In genomic region chr5:141985003-141985402, GRCm38 (mm10) we compare ENCODE assay signal across 9 mouse cellular contexts.
DNase-seq lines count a peak whose midpoint lies in the region; ATAC-seq and TF ChIP-seq lines count a peak whose summit lies in the region.
"Had no signal": no experiment of that assay in that cellular context is flagged by ENCODE, and none has a peak within 500 bp of the region (broad histone marks: within the 10 kb centered on the region; RNA-seq: fewer than 3 reads in every experiment).

No protein-coding gene starts in this region.

- no peak for TF ChIP-seq EP300 in liver, postnatal 0 days (IDR thresholded peaks at IDR 0.05; ENCODE audit: low read depth)

- no peak overlapping the region for H3K4me3 ChIP-seq in intestine, postnatal 0 days (ENCODE audit: low read depth, low read length)
- H3K4me3 ChIP-seq in intestine, embryonic 16.5 days (ENCODE audit: low read length): no peak overlapping the region
- H3K4me3 ChIP-seq in embryonic facial prominence, embryonic 11.5 days (ENCODE audit: low read depth, low read length): no peak overlapping the region
- no peak overlapping the region for H3K4me3 ChIP-seq in liver, postnatal 0 days (ENCODE audit: low read depth, low read length)
- H3K4me3 ChIP-seq: neural tube, embryonic 12.5 days had no signal

- ATAC-seq in intestine, postnatal 0 days: no peak
- ATAC-seq in intestine, embryonic 16.5 days: no peak
- peak; percentile 67; the same call in 1 of the 2 replicates for ATAC-seq in embryonic facial prominence, embryonic 11.5 days (replicated peaks; ENCODE audit: insufficient number of reproducible peaks, low FRiP score, low TSS enrichment, low read depth)
- no peak for ATAC-seq in liver, postnatal 0 days

- no peak overlapping the region for H3K27ac ChIP-seq in intestine, postnatal 0 days (ENCODE audit: low read depth, low read length)
- H3K27ac ChIP-seq in intestine, embryonic 16.5 days (ENCODE audit: low read length): no peak overlapping the region
- H3K27ac ChIP-seq in embryonic facial prominence, embryonic 11.5 days (replicated peaks; ENCODE audit: low read depth, low read length): no peak overlapping the region
- H3K27ac ChIP-seq in liver, postnatal 0 days (ENCODE audit: low read depth): no peak overlapping the region
- H3K27ac ChIP-seq: neural tube, embryonic 12.5 days had no signal

- peak; percentile 57 for DNase-seq in adrenal gland, adult 8-10 months
- peak; percentile 89 for DNase-seq in embryonic facial prominence, embryonic 11.5 days (ENCODE audit: low spot score)
- DNase-seq in hindlimb bud, embryonic 11.5 days (ENCODE audit: extremely low spot score, low read depth, low spot score): peak; percentile 62
- peak; percentile 79 for DNase-seq in liver, postnatal 0 days
- peak; percentile 28 for DNase-seq in retina, postnatal 7 days (ENCODE audit: low read depth, low spot score)
- DNase-seq in urinary bladder, postnatal 10 days (ENCODE audit: low spot score): peak; percentile 49

- no peak overlapping the region for H3K9ac ChIP-seq in intestine, postnatal 0 days (ENCODE audit: low read depth, low read length)
- H3K9ac ChIP-seq in intestine, embryonic 16.5 days (ENCODE audit: low read depth, low read length): no peak overlapping the region
- no peak overlapping the region for H3K9ac ChIP-seq in embryonic facial prominence, embryonic 11.5 days (replicated peaks; ENCODE audit: low read length)
- H3K9ac ChIP-seq in liver, postnatal 0 days (replicated peaks): no peak overlapping the region
- H3K9ac ChIP-seq: neural tube, embryonic 12.5 days had no signal

- no peaks in the 10 kb centered on the region for H3K27me3 ChIP-seq in intestine, postnatal 0 days (replicated peaks; ENCODE audit: control insufficient read depth, insufficient read depth, low read length)
- H3K27me3 ChIP-seq in intestine, embryonic 16.5 days (replicated peaks; ENCODE audit: control insufficient read depth, insufficient read depth, low read length): no peaks in the 10 kb centered on the region
- no peaks in the 10 kb centered on the region for H3K27me3 ChIP-seq in embryonic facial prominence, embryonic 11.5 days (ENCODE audit: control insufficient read depth, insufficient read depth, low read length)
- H3K27me3 ChIP-seq in liver, postnatal 0 days (ENCODE audit: insufficient read depth, low read length): no peaks in the 10 kb centered on the region

- H3K4me1 ChIP-seq in intestine, postnatal 0 days (replicated peaks; ENCODE audit: control insufficient read depth, insufficient read depth, low read length): no peaks in the 10 kb centered on the region
- H3K4me1 ChIP-seq in intestine, embryonic 16.5 days (ENCODE audit: control insufficient read depth, insufficient read depth, low read length): no peaks in the 10 kb centered on the region
- H3K4me1 ChIP-seq in embryonic facial prominence, embryonic 11.5 days (ENCODE audit: control insufficient read depth, insufficient read depth, low read length): no peaks in the 10 kb centered on the region
- no peaks in the 10 kb centered on the region for H3K4me1 ChIP-seq in liver, postnatal 0 days (ENCODE audit: insufficient read depth)
- H3K4me1 ChIP-seq: neural tube, embryonic 12.5 days had no signal

- 10% methylated on average over 8 of the region's 8 CpGs for WGBS in intestine, postnatal 0 days
- 12% methylated on average over 8 of the region's 8 CpGs for WGBS in intestine, embryonic 16.5 days
- WGBS in embryonic facial prominence, embryonic 11.5 days: 9% methylated on average over 8 of the region's 8 CpGs
- 8% methylated on average over 8 of the region's 8 CpGs for WGBS in liver, postnatal 0 days (ENCODE audit: insufficient replicate concordance)

- TF ChIP-seq CTCF in intestine, postnatal 0 days (IDR thresholded peaks at IDR 0.05; ENCODE audit: low read depth): peak; percentile 94
- peak; percentile 84 for TF ChIP-seq CTCF in liver, postnatal 0 days (IDR thresholded peaks at IDR 0.05; ENCODE audit: low read depth)

- no peaks in the 10 kb centered on the region for H3K9me3 ChIP-seq in intestine, postnatal 0 days (ENCODE audit: control insufficient read depth)
- no peaks in the 10 kb centered on the region for H3K9me3 ChIP-seq in intestine, embryonic 16.5 days (ENCODE audit: control insufficient read depth, low read length)
- no peaks in the 10 kb centered on the region for H3K9me3 ChIP-seq in embryonic facial prominence, embryonic 11.5 days (replicated peaks; ENCODE audit: control insufficient read depth, low read length)
- no peaks in the 10 kb centered on the region for H3K9me3 ChIP-seq in liver, postnatal 0 days (ENCODE audit: low read length)
- H3K9me3 ChIP-seq: neural tube, embryonic 12.5 days had no signal

- no peak overlapping the region for H3K4me2 ChIP-seq in intestine, postnatal 0 days (replicated peaks; ENCODE audit: low read depth)
- no peak overlapping the region for H3K4me2 ChIP-seq in intestine, embryonic 16.5 days (ENCODE audit: low read depth, low read length)
- no peak overlapping the region for H3K4me2 ChIP-seq in embryonic facial prominence, embryonic 11.5 days (ENCODE audit: low read depth, low read length)
- H3K4me2 ChIP-seq in liver, postnatal 0 days (ENCODE audit: low read depth, low read length): no peak overlapping the region
- H3K4me2 ChIP-seq: neural tube, embryonic 12.5 days had no signal

- no peaks in the 10 kb centered on the region for H3K36me3 ChIP-seq in intestine, postnatal 0 days (ENCODE audit: control insufficient read depth, insufficient read depth)
- no peaks in the 10 kb centered on the region for H3K36me3 ChIP-seq in intestine, embryonic 16.5 days (ENCODE audit: control insufficient read depth, insufficient read depth, low read length)
- no peaks in the 10 kb centered on the region for H3K36me3 ChIP-seq in embryonic facial prominence, embryonic 11.5 days (replicated peaks; ENCODE audit: control insufficient read depth, insufficient read depth, low read depth, low read length)
- H3K36me3 ChIP-seq in liver, postnatal 0 days (replicated peaks; ENCODE audit: insufficient read depth, low read length): no peaks in the 10 kb centered on the region
- H3K36me3 ChIP-seq: neural tube, embryonic 12.5 days had no signal

Comparison
In these comparisons a context has a peak if more than half of its experiments do, and no peak if none do; other contexts are left out.
1. DNase-seq: peak in every context shown above with its lines; median percentile 89 in embryonic facial prominence, embryonic 11.5 days; 79 in liver, postnatal 0 days; 62 in hindlimb bud, embryonic 11.5 days; 57 in adrenal gland, adult 8-10 months; 49 in urinary bladder, postnatal 10 days; 28 in retina, postnatal 7 days.